Mouse (Mus musculus) embryonic facial prominence, embryonic 13.5 days (tissue): Measurements from ENCODE around the gene Lenep. TPM values are rescaled to one million over a fixed set of nuclear protein-coding genes. Genes with fewer than 3 reads are reported as not detected.
"Not testable (repeated sequence)": the region's sequence is repeated elsewhere in the genome, so short reads cannot be mapped to it uniquely, and the experiment has no call there.

ENCODE experiments used
- ATAC-seq: fragments of 200-750 bp; cut with Nextera tagmentation; 2 replicates; pipeline ENCODE4 v1.8.0; 2017; ENCODE audit warnings: low read depth; ENCODE audit not compliant: insufficient number of reproducible peaks, insufficient read depth, low FRiP score, low TSS enrichment
- H3K27ac ChIP-seq: fragments of 300-500 bp; sonication (generic); 2 replicates; pipeline ENCODE4 v1.5.1; 2015; ENCODE audit warnings: moderate library complexity, mild to moderate bottlenecking, inconsistent platforms
- H3K27me3 ChIP-seq: fragments of 300-500 bp; sonication (generic); 2 replicates; pipeline ENCODE4 v1.6.1; 2015; ENCODE audit warnings: mild to moderate bottlenecking, inconsistent platforms
- H3K36me3 ChIP-seq: fragments of 300-500 bp; sonication (generic); 2 replicates; pipeline ENCODE4 v1.6.1; 2015; ENCODE audit warnings: mild to moderate bottlenecking, inconsistent platforms
- H3K4me1 ChIP-seq: fragments of 300-500 bp; sonication (generic); 2 replicates; pipeline ENCODE4 v1.6.1; 2015; ENCODE audit warnings: inconsistent platforms
- H3K4me2 ChIP-seq: fragments of 300-500 bp; sonication (generic); 2 replicates; pipeline ENCODE4 v1.6.1; 2015; ENCODE audit warnings: moderate library complexity, mild to moderate bottlenecking, inconsistent platforms
- H3K4me3 ChIP-seq: fragments of 300-500 bp; sonication (generic); 2 replicates; pipeline ENCODE4 v1.5.1; 2015; ENCODE audit warnings: mild to moderate bottlenecking, inconsistent platforms
- H3K9ac ChIP-seq: fragments of 300-500 bp; sonication (generic); 2 replicates; pipeline ENCODE4 v1.6.1; 2015; ENCODE audit warnings: mild to moderate bottlenecking, inconsistent platforms
- H3K9me3 ChIP-seq: fragments of 300-500 bp; sonication (generic); 2 replicates; pipeline ENCODE4 v1.6.1; 2016; ENCODE audit warnings: inconsistent platforms
- WGBS: fragments of 180-500 bp; shearing (Covaris S2); methylation state at CpG from one replicate; pipeline ENCODE4 v1.1.7; 2015; ENCODE audit warnings: mixed read lengths; 5-methylcytosine and 5-hydroxymethylcytosine counted together
- polyA plus RNA-seq: library from polyadenylated mRNA; unstranded; fragments of >200 nt; fragmentation: Nextera tagmentation; extraction: Ambion mirVana; gene quantifications from 2 replicates; pipeline ENCODE4 v1.2.1, GENCODE M21; 2015

Lenep gene
- polyA plus RNA-seq, 1 experiment from 2014 or later = not detected

GRCm38 (mm10) chr3:89430171-89431159, 27.9 kb upstream of the Lenep start, which contains the start of gene Pygo2:
Gene Pygo2, plus strand, starts transcription at chr3:89430214.
- Histone ChIP-seq H3K9ac (peak within 1 kb of the TSS; percentile 98), H3K27me3 (no peaks in the 10 kb centered on the region), H3K4me2 (peak within 1 kb of the TSS; percentile 76), H3K9me3 (no peaks in the 10 kb centered on the region), H3K36me3 (peaks cover 62% of the 10 kb centered on the region), H3K27ac (peak within 1 kb of the TSS; percentile 95), H3K4me3 (peak within 1 kb of the TSS; percentile 99), H3K4me1 (peaks cover 23% of the 10 kb centered on the region)
- peak; percentile 95 for ATAC-seq
- 2% methylated on average over 68 of the region's 68 CpGs for whole genome bisulfite sequencing

DNA sequence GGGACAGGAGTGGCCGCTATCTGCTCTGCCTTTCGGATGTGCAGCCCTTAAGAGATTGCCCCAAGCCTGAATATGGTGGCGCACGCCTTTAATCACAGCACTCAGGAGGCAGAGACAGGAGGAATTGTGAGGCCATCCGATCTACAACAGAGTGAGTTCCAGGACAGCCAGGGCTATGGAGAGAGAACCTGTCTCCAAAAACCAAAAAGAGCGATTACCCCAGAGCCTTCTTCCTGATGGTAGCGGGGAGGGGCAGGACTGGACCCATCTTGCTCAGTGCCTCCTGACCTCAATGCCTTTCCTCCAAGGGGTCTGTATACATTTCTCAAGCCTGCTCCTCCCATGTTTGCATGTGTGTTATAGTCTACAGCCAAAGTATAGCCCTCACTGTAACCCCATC, 26.4 kb upstream of the Lenep start:
- not testable (repeated sequence) for H3K9me3 ChIP-seq, H3K9ac ChIP-seq, ATAC-seq, H3K4me3 ChIP-seq, H3K27ac ChIP-seq, H3K4me2 ChIP-seq, H3K27me3 ChIP-seq
- Histone ChIP-seq H3K36me3 (peaks cover 62% of the 10 kb centered on the region), H3K4me1 (peaks cover 17% of the 10 kb centered on the region)
- 93% methylated on average over 7 of the region's 7 CpGs for WGBS

DNA sequence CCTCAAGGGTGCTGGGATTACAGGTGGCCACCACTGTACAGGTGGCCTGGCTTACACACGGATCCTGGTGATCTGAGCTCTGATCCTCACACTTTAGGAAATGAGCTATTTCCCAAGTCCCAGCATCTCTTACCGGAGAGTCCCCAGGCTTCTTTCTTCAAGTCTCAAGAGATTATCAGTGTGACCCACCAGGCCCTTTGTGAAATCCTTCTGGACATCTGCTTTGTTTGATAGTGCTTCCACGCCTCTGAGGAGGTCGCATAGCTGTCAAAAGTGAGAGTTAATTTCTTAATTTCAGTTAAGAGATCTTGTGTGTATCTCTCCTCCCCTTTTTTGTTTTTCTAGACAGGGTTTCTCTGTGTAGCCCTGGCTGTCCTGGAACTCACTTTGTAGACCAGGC, 23.3 kb upstream of the Lenep start:
- WGBS = 89% methylated on average over 4 of the region's 4 CpGs
- no peak overlapping the region for H3K9ac ChIP-seq
- H3K9me3 ChIP-seq = no peaks in the 10 kb centered on the region
- no peak overlapping the region for H3K4me2 ChIP-seq
- H3K4me3 ChIP-seq = no peak overlapping the region
- H3K4me1 ChIP-seq = peaks cover 34% of the 10 kb centered on the region
- no peak for ATAC-seq
- peaks cover 49% of the 10 kb centered on the region for H3K36me3 ChIP-seq
- no peaks in the 10 kb centered on the region for H3K27me3 ChIP-seq
- H3K27ac ChIP-seq = no peak overlapping the region

DNA sequence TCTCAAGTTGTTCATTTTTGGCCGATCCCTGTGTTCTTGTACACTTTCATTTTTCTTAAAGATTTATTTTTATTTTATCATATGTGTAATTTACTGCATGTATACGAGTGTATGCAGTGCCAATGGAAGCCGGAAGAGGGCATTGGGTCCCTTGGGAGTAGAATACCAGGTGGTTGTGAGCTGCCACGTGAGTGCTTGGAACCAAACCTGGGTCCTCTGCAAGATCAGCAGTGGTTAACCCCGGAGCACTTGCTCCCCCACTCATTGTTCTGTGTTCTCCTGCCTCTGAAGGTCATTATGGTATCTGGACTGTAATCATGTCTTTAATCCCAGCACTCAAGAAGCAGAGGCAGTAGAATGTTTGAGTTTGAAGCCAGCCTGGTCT, 22.5 kb upstream of the Lenep start:
- Histone ChIP-seq H3K4me1 (peaks cover 40% of the 10 kb centered on the region), H3K9me3 (no peaks in the 10 kb centered on the region), H3K27ac (no peak overlapping the region), H3K4me3 (no peak overlapping the region), H3K36me3 (peaks cover 49% of the 10 kb centered on the region), H3K9ac (no peak overlapping the region), H3K27me3 (no peaks in the 10 kb centered on the region), H3K4me2 (no peak overlapping the region)
- ATAC-seq = no peak
- 88% methylated on average over 5 of the region's 5 CpGs for WGBS

DNA sequence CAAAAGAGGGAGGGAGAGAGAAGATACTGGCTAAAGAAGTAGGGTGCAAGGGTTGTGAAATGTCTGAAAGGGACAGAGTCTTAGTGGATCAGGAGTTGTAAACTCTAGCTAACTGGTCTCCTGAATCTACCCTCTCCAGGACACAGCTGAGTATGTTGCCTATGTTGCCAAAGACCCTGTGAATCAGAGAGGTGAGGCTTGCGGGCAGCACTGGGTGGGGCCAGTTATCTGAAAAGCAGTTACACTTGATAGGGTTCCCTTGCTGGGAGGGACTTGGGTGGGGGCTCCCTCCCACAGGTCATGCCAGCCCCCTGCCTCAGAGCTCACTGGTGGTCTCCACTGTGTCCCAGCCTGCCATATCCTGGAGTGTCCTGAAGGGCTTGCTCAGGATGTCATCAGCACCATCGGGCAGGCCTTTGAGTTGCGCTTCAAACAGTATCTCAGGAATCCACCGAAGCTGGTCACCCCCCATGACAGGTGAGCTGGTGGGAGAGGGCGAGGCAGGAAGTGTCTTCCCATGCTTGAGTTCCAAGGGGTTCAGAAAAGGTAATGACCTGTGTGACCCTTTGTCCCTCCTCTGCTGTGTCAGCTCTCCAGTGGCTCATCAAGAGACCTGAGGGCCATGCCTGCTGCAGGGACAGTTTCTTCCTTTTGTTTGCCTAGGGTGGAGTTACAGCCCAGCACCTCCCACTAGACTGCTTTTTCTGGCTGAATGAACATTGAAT, 22.0 kb upstream of the Lenep start:
- no peak for ATAC-seq
- Histone ChIP-seq H3K27me3 (no peaks in the 10 kb centered on the region), H3K4me3 (no peak overlapping the region), H3K36me3 (peaks cover 49% of the 10 kb centered on the region), H3K27ac (no peak overlapping the region), H3K9me3 (no peaks in the 10 kb centered on the region), H3K4me2 (no peak overlapping the region), H3K4me1 (peaks cover 45% of the 10 kb centered on the region), H3K9ac (no peak overlapping the region)
- WGBS = 94% methylated on average over 5 of the region's 5 CpGs

DNA sequence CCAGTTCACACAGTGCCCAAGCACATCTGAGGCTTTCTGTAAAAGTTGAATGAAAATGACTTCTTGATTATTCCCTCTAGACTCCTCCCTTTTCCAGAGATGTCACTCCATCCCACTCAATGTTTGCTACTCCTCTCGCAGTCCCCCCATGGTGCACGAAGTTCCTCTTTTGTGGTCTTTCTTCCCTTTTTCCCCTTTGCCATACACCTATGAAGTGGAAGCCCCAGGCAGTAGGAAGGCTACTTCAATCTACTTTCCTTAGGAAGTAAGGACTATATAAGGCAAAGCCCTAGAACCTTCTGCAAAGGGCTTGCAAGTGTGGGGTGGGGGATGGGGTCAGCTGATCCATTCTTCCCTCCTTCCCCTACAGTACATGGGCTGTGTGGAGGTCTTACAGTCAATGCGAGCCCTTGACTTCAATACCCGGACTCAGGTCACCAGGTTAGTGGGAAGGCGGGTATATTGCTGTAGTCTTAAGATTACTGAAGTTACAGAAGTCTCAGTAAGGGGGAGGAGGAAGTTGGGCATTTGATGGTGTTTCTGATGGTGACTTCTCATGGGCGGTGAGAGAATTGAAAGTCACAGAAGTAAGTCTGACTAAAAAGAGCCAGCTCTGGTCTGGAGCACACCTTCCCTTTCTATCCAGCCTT, 20.1 kb upstream of the Lenep start:
- peak overlapping the region; percentile 89 for H3K4me2 ChIP-seq
- 70% methylated on average over 6 of the region's 6 CpGs for WGBS
- H3K27me3 ChIP-seq = no peaks in the 10 kb centered on the region
- H3K9ac ChIP-seq = peak overlapping the region; percentile 81
- H3K4me3 ChIP-seq = peak overlapping the region; percentile 53
- peaks cover 41% of the 10 kb centered on the region for H3K36me3 ChIP-seq
- H3K9me3 ChIP-seq = no peaks in the 10 kb centered on the region
- ATAC-seq = no peak
- no peak overlapping the region for H3K27ac ChIP-seq
- H3K4me1 ChIP-seq = peaks cover 49% of the 10 kb centered on the region

DNA sequence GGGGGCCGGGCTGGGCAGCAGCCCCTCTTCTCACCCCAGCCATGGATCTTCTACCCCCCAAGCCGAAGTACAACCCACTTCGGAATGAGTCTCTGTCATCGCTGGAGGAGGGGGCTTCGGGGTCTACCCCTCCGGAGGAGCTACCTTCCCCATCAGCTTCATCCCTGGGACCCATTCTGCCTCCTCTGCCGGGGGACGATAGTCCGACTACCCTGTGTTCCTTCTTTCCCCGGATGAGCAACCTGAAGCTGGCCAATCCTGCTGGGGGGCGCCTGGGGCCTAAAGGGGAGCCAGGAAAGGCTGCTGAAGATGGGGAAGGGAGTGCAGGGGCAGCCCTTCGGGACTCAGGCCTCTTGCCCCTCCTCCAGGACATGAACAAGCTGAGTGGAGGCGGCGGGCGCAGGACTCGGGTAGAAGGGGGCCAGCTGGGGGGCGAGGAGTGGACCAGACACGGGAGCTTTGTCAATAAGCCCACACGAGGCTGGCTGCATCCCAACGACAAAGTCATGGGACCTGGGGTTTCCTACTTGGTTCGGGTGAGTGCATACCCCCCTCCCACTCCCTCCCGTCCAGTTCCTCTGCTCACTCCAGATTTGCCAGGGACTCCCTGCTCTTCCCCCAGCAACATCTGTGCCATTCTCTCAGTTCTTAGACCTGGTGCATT, 19.3 kb upstream of the Lenep start:
- peaks cover 49% of the 10 kb centered on the region for H3K4me1 ChIP-seq
- peak overlapping the region; percentile 53 for H3K4me3 ChIP-seq
- H3K4me2 ChIP-seq = peak overlapping the region; percentile 89
- ATAC-seq = no peak
- H3K9me3 ChIP-seq = no peaks in the 10 kb centered on the region
- no peaks in the 10 kb centered on the region for H3K27me3 ChIP-seq
- WGBS = 6% methylated on average over 22 of the region's 22 CpGs
- H3K36me3 ChIP-seq = peaks cover 34% of the 10 kb centered on the region
- H3K9ac ChIP-seq = peak overlapping the region; percentile 81
- peak overlapping the region; percentile 84 for H3K27ac ChIP-seq

GRCm38 (mm10) chr3:89421002-89421774, 18.6 kb upstream of the Lenep start:
- WGBS = 2% methylated on average over 11 of the region's 11 CpGs
- peaks cover 57% of the 10 kb centered on the region for H3K4me1 ChIP-seq

GRCm38 (mm10) chr3:89420421-89420820, 17.8 kb upstream of the Lenep start:
- no peak for ATAC-seq
- peak overlapping the region; percentile 89 for H3K4me2 ChIP-seq
- no peaks in the 10 kb centered on the region for H3K27me3 ChIP-seq
- WGBS = 53% methylated on average over 2 of the region's 2 CpGs
- peak overlapping the region; percentile 84 for H3K27ac ChIP-seq
- H3K36me3 ChIP-seq = peaks cover 30% of the 10 kb centered on the region
- peaks cover 57% of the 10 kb centered on the region for H3K4me1 ChIP-seq
- peak overlapping the region; percentile 81; the same call in 1 of the 2 replicates for H3K9ac ChIP-seq
- peak overlapping the region; percentile 53 for H3K4me3 ChIP-seq
- no peaks in the 10 kb centered on the region for H3K9me3 ChIP-seq

More at GRCm38 (mm10) chr3:89421002-89421774, 18.6 kb upstream of the Lenep start:
- H3K27me3 ChIP-seq = no peaks in the 10 kb centered on the region
- H3K27ac ChIP-seq = peak overlapping the region; percentile 84
- peak overlapping the region; percentile 81 for H3K9ac ChIP-seq
- peak overlapping the region; percentile 53 for H3K4me3 ChIP-seq
- ATAC-seq = peak; percentile 74
- peaks cover 27% of the 10 kb centered on the region for H3K36me3 ChIP-seq
- no peaks in the 10 kb centered on the region for H3K9me3 ChIP-seq
- peak overlapping the region; percentile 89 for H3K4me2 ChIP-seq

- Histone ChIP-seq H3K4me3 (peak overlapping the region; percentile 52), H3K27me3 (no peaks in the 10 kb centered on the region), H3K9me3 (no peaks in the 10 kb centered on the region), H3K4me1 (peaks cover 57% of the 10 kb centered on the region), H3K4me2 (peak overlapping the region; percentile 89), H3K27ac (peak overlapping the region; percentile 98), H3K9ac (peak overlapping the region; percentile 76), H3K36me3 (peaks cover 31% of the 10 kb centered on the region)
- no peak for ATAC-seq
- WGBS = 19% methylated on average over 3 of the region's 3 CpGs
These were observed 17.4 kb upstream of the Lenep start for GRCm38 (mm10) chr3:89419981-89420380.
